Mouse (Mus musculus) liver, embryonic 16.5 days (tissue): ENCODE measurements around the gene Mprip. TPM values are rescaled to one million over a fixed set of nuclear protein-coding genes. Genes with fewer than 3 reads are reported as not detected.

ENCODE experiments used
- ATAC-seq: fragments of 200-750 bp; cut with Nextera tagmentation; 2 replicates; pipeline ENCODE4 v1.8.0; 2017; ENCODE audit warnings: low read depth, mild to moderate bottlenecking, moderate number of reproducible peaks, moderate library complexity
- H3K27ac ChIP-seq: fragments of 300-500 bp; sonication (generic); 2 replicates; pipeline ENCODE4 v1.5.1; 2014; ENCODE audit warnings: mild to moderate bottlenecking, low read length
- H3K27me3 ChIP-seq: fragments of 300-500 bp; sonication (generic); 2 replicates; pipeline ENCODE4 v1.6.1; 2014; ENCODE audit warnings: low read depth, low read length, mixed read lengths; ENCODE audit not compliant: control insufficient read depth, insufficient read depth
- H3K36me3 ChIP-seq: fragments of 300-500 bp; sonication (generic); 2 replicates; pipeline ENCODE4 v1.6.1; 2014; ENCODE audit warnings: mild to moderate bottlenecking; ENCODE audit not compliant: control insufficient read depth, insufficient read depth
- H3K4me1 ChIP-seq: fragments of 300-500 bp; sonication (generic); 2 replicates; pipeline ENCODE4 v1.6.1; 2014; ENCODE audit warnings: low read depth, low read length, mixed read lengths; ENCODE audit not compliant: control insufficient read depth
- H3K4me2 ChIP-seq: fragments of 300-500 bp; sonication (generic); 2 replicates; pipeline ENCODE4 v1.6.1; 2014; ENCODE audit warnings: low read depth, low read length, mixed read lengths
- H3K4me3 ChIP-seq: fragments of 300-500 bp; sonication (generic); 2 replicates; pipeline ENCODE4 v1.5.1; 2014; ENCODE audit warnings: low read depth, mild to moderate bottlenecking, low read length
- H3K9ac ChIP-seq: fragments of 300-500 bp; sonication (generic); 2 replicates; pipeline ENCODE4 v1.6.1; 2014; ENCODE audit warnings: low read depth, low read length
- H3K9me3 ChIP-seq: fragments of 300-500 bp; sonication (generic); replicated peaks from 2 replicates; pipeline ENCODE4 v1.6.1; 2016; ENCODE audit warnings: low read length; ENCODE audit not compliant: control insufficient read depth
- WGBS: fragments of 180-500 bp; shearing (Covaris S2); extraction: QIAGEN DNeasy Blood & Tissue Kit; methylation state at CpG from one replicate; pipeline ENCODE4 v1.1.7; 2014; ENCODE audit not compliant: insufficient replicate concordance; 5-methylcytosine and 5-hydroxymethylcytosine counted together
- polyA plus RNA-seq: library from polyadenylated mRNA; unstranded; fragments of >200 nt; fragmentation: Nextera tagmentation; extraction: Ambion mirVana; gene quantifications from 2 replicates; pipeline ENCODE4 v1.2.1, GENCODE M21; 2015

Gene Mprip
- polyA plus RNA-seq, 1 experiment from 2014 or later, result 6.6 TPM

- Histone ChIP-seq H3K9ac (no peak overlapping the region), H3K4me1 (peaks cover 3% of the 10 kb centered on the region), H3K36me3 (no peaks in the 10 kb centered on the region), H3K27me3 (no peaks in the 10 kb centered on the region), H3K27ac (no peak overlapping the region), H3K9me3 (no peaks in the 10 kb centered on the region), H3K4me2 (no peak overlapping the region), H3K4me3 (no peak overlapping the region)
- 67% methylated on average over 7 of the region's 7 CpGs for WGBS
- ATAC-seq, result no peak
These were observed 121.0 kb downstream of the Mprip start for GRCm38 (mm10) chr11:59782091-59782590.

GRCm38 (mm10) chr11:59783591-59783990 lies 122.5 kb downstream of the Mprip start:
- H3K27me3 ChIP-seq, result no peaks in the 10 kb centered on the region
- WGBS, result 78% methylated on average over 6 of the region's 6 CpGs
- H3K9me3 ChIP-seq, result no peaks in the 10 kb centered on the region
- peaks cover 5% of the 10 kb centered on the region for H3K4me1 ChIP-seq
- no peaks in the 10 kb centered on the region for H3K36me3 ChIP-seq
- no peak for ATAC-seq
- H3K9ac ChIP-seq, result no peak overlapping the region
- no peak overlapping the region for H3K4me2 ChIP-seq
- H3K27ac ChIP-seq, result no peak overlapping the region
- no peak overlapping the region for H3K4me3 ChIP-seq

DNA sequence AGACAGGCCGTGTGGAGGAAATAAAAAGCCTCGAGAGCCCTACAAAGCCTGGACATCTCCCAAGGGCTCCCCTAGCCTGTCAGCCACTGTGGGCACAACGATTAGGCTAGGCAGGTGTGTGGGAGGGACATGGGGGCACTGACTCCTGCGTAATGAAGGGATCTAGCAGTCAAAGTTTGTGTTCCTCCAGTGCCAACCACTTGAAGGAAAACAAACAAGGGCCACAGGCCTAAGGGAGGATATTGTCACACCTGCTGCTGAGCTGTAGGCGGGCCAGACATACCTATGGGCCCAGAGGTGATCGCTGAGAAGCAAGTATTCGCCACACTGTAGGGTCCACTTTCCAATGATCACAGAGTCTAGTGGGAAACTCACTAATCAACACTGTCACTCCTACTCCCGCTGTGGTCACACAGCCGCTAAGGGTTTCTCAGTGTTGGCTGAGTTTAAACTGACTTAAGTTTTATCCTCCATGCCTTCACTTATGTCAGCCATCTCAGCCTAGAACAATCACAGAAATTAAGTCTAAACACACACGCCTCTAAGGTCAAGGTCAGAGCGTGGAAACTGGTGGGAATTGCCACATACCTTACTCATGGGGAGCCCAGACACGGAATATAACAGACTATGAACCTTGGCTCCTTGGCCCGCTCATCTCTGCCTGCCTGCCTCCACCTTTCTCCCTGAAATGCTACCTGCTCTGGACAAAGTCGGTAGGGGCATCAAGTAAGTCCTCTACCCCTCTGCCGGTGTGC lies 125.5 kb downstream of the Mprip start:
- H3K9ac ChIP-seq, result peak overlapping the region; percentile 47
- no peaks in the 10 kb centered on the region for H3K9me3 ChIP-seq
- 0 out of 2 replicates have a peak, but pooled peaks have one; percentile 16 for ATAC-seq
- 44% methylated on average over 15 of the region's 15 CpGs for WGBS
- no peak overlapping the region for H3K27ac ChIP-seq
- H3K4me2 ChIP-seq, result peak overlapping the region; percentile 79
- no peaks in the 10 kb centered on the region for H3K36me3 ChIP-seq
- H3K4me3 ChIP-seq, result peak overlapping the region; percentile 56
- H3K27me3 ChIP-seq, result no peaks in the 10 kb centered on the region
- peaks cover 5% of the 10 kb centered on the region for H3K4me1 ChIP-seq

- Histone ChIP-seq H3K4me1 (peaks cover 5% of the 10 kb centered on the region), H3K27me3 (no peaks in the 10 kb centered on the region), H3K27ac (no peak within 1 kb of the TSS), H3K9ac (peak within 1 kb of the TSS; percentile 47), H3K4me2 (peak within 1 kb of the TSS; percentile 79), H3K9me3 (no peaks in the 10 kb centered on the region), H3K36me3 (peaks cover 6% of the 10 kb centered on the region), H3K4me3 (peak within 1 kb of the TSS; percentile 56)
- peak; percentile 74 for ATAC-seq
- WGBS, result under 1% methylated on average over 50 of the region's 51 CpGs
These were observed 126.2 kb downstream of the Mprip start, which contains the start of gene Pld6 for GRCm38 (mm10) chr11:59787199-59787781. TSS of gene Pld6 (minus strand) at chr11:59787645.

DNA sequence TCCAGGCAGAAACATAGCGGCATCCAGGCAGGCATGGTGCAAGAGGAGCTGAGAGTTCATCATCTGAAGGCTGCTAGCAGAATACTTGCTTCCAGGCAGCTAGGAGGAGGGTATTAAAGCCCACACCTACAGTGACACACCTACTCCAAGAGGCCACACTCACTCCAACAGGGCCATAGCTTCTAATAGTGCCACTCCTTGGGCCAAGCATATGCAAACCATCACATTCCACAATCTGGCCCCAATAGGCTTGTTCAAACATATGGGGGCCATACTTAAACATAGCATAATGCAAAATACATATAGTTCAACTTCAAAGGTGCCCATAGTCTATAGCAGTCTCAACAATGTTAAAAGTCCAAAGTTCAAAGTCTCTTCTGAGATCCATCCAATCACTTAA lies 128.2 kb downstream of the Mprip start:
- no peaks in the 10 kb centered on the region for H3K27me3 ChIP-seq
- H3K9me3 ChIP-seq, result no peaks in the 10 kb centered on the region
- no peak overlapping the region for H3K4me3 ChIP-seq
- peaks cover 11% of the 10 kb centered on the region for H3K36me3 ChIP-seq
- peaks cover 5% of the 10 kb centered on the region for H3K4me1 ChIP-seq
- H3K4me2 ChIP-seq, result no peak overlapping the region
- no peak for ATAC-seq
- H3K27ac ChIP-seq, result no peak overlapping the region
- WGBS, result 76% methylated on average over 1 of the region's 1 CpGs
- H3K9ac ChIP-seq, result no peak overlapping the region

DNA sequence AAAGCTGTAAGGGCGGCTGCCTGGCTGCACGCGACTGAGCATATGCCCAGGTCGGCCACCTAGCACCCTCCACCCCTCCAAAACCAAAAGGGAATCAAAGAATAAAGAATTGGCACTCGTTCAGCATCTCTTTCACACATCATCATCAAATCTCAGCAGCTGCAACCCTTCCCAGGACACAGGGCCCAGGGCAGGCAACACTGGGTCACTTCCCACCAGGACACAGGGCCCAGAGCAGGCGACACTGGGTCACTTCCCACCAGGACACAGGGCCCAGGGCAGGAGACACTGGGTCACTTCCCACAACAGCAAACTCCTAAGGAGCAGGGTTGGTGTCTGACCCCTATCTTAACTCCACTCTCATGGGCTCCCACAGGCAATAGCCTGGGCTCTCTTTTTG lies 132.3 kb downstream of the Mprip start:
- 81% methylated on average over 6 of the region's 6 CpGs for WGBS
- no peaks in the 10 kb centered on the region for H3K27me3 ChIP-seq
- H3K27ac ChIP-seq, result no peak overlapping the region
- no peak overlapping the region for H3K4me2 ChIP-seq
- peaks cover 22% of the 10 kb centered on the region for H3K36me3 ChIP-seq
- no peaks in the 10 kb centered on the region for H3K9me3 ChIP-seq
- no peak for ATAC-seq
- H3K4me3 ChIP-seq, result no peak overlapping the region
- H3K4me1 ChIP-seq, result no peaks in the 10 kb centered on the region
- no peak overlapping the region for H3K9ac ChIP-seq

DNA sequence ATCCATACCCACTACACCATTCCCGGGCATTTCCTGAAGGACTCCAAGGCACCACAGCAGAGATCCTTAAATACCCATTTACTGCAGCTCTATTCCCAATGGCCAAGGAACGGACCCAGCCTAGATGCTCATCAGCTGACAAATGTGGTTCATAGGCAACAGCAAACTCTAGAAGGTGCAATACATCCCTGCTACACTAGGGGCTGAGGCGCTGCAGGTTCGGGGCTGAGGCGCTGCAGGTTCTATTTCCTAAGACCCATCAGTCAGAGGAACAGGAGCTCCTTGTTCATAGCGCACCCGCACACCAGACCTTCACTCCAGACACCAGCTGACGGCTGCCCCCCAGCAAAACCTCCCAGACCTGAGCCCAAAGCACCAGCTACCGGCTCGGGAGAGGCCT lies 139.3 kb downstream of the Mprip start:
- WGBS, result 80% methylated on average over 10 of the region's 10 CpGs
- Histone ChIP-seq H3K27ac (no peak overlapping the region), H3K4me2 (no peak overlapping the region), H3K9me3 (no peaks in the 10 kb centered on the region), H3K4me3 (no peak overlapping the region), H3K27me3 (no peaks in the 10 kb centered on the region), H3K9ac (no peak overlapping the region), H3K4me1 (no peaks in the 10 kb centered on the region), H3K36me3 (peaks cover 55% of the 10 kb centered on the region)
- no peak for ATAC-seq

DNA sequence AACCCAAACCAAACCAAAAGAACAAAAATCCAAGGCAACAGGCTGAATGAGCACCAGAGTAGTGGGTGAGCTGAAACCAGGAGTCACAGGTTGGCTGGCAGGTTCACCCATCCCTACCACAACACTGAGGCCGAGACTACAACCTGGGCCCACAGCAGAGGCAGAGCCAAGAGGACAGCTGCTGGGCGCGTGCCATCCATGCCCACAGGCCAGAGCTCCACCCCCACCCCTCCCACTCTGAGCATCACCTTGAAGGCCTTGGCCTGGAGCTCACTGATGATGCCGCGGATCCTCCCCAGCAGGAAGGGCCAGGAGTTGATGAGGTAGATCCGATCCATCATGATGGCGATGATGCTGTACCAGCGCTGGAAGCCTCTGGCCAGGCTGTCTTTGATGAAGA lies 140.8 kb downstream of the Mprip start:
- H3K4me2 ChIP-seq, result no peak overlapping the region
- no peak for ATAC-seq
- H3K9ac ChIP-seq, result no peak overlapping the region
- H3K27ac ChIP-seq, result no peak overlapping the region
- no peaks in the 10 kb centered on the region for H3K9me3 ChIP-seq
- H3K4me3 ChIP-seq, result no peak overlapping the region
- no peaks in the 10 kb centered on the region for H3K27me3 ChIP-seq
- H3K4me1 ChIP-seq, result no peaks in the 10 kb centered on the region
- H3K36me3 ChIP-seq, result peaks cover 56% of the 10 kb centered on the region
- WGBS, result 83% methylated on average over 8 of the region's 8 CpGs

GRCm38 (mm10) chr11:59803516-59803915 lies 142.4 kb downstream of the Mprip start:
- Histone ChIP-seq H3K4me3 (no peak overlapping the region), H3K4me1 (peaks cover 3% of the 10 kb centered on the region), H3K27me3 (no peaks in the 10 kb centered on the region), H3K9me3 (no peaks in the 10 kb centered on the region), H3K9ac (no peak overlapping the region), H3K4me2 (no peak overlapping the region), H3K27ac (no peak overlapping the region), H3K36me3 (peaks cover 49% of the 10 kb centered on the region)
- ATAC-seq, result no peak
- WGBS, result 81% methylated on average over 14 of the region's 14 CpGs
